Comparison of ENCODE assay signal across 9 mouse cellular contexts in the genomic region with DNA sequence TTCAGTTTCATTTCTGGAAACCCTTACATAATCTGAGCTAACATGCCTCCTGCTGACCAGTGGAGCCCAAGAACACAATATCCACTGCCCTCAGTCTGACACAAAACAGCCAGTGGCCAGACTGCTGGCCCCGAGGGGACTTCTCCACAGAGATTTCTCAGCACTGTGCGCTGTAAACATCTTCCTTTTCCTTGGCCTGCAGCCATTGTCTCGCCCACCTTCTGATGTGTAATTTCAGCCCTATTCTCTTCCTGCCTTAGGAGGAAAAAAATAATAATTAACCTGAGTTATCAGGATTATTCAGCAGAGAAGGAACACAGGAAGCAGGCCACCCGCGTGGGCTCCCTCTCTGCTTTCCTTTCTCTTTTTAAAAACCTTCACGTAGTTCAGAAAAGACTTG.
DNase-seq lines count a peak whose midpoint lies in the region; ATAC-seq and TF ChIP-seq lines count a peak whose summit lies in the region.
"Had no signal": no experiment of that assay in that cellular context is flagged by ENCODE, and none has a peak within 500 bp of the region (broad histone marks: within the 10 kb centered on the region; RNA-seq: fewer than 3 reads in every experiment).

No protein-coding gene starts in this region.

- H3K36me3 ChIP-seq in kidney, adult 2 months (ENCODE audit: control insufficient read depth, insufficient read depth, low read length) = no peaks in the 10 kb centered on the region
- H3K36me3 ChIP-seq in stomach, embryonic 16.5 days (ENCODE audit: control insufficient read depth, insufficient read depth, low read length) = no peaks in the 10 kb centered on the region
- H3K36me3 ChIP-seq in forebrain, embryonic 14.5 days (ENCODE audit: control insufficient read depth, insufficient read depth, low read length) = no peaks in the 10 kb centered on the region
- H3K36me3 ChIP-seq: embryonic facial prominence, embryonic 15.5 days had no signal

- no peak for TF ChIP-seq CTCF in kidney, adult 2 months (conservative IDR thresholded peaks at IDR 0.05; ENCODE audit: insufficient read depth, insufficient read length, low read depth, low read length)

- TF ChIP-seq POLR2A in kidney, adult 2 months (IDR thresholded peaks at IDR 0.05; ENCODE audit: low read depth, low read length) = no peak

- WGBS in kidney, adult 2 months = 19% methylated on average over 6 of the region's 6 CpGs
- WGBS in stomach, embryonic 16.5 days = 41% methylated on average over 6 of the region's 6 CpGs
- 61% methylated on average over 6 of the region's 6 CpGs for WGBS in forebrain, embryonic 14.5 days

- peak; percentile 20 for DNase-seq in ovary, postnatal 36 days (ENCODE audit: low spot score)
- no peak for DNase-seq in ovary, postnatal 14 days (ENCODE audit: low spot score)
- peak; percentile 17 for DNase-seq in gastrocnemius, postnatal 10 days
- DNase-seq in kidney, adult 2 months = peak; percentile 17
- no peak for DNase-seq in retina, postnatal 1 day
- no peak for DNase-seq in forebrain, embryonic 14.5 days (ENCODE audit: low spot score)
- no peak for DNase-seq in spleen, postnatal 4 days (ENCODE audit: low spot score in 2 of 2)

- H3K9ac ChIP-seq in stomach, embryonic 16.5 days (ENCODE audit: low read length) = no peak overlapping the region
- no peak overlapping the region for H3K9ac ChIP-seq in forebrain, embryonic 14.5 days (ENCODE audit: low read length)
- H3K9ac ChIP-seq: embryonic facial prominence, embryonic 15.5 days had no signal

- H3K4me2 ChIP-seq in stomach, embryonic 16.5 days (ENCODE audit: low read depth, low read length) = no peak overlapping the region
- no peak overlapping the region for H3K4me2 ChIP-seq in forebrain, embryonic 14.5 days (ENCODE audit: low read length)
- H3K4me2 ChIP-seq: embryonic facial prominence, embryonic 15.5 days had no signal

- 0 out of 2 replicates have a peak, but pooled peaks cover 2% of the 10 kb centered on the region for H3K4me1 ChIP-seq in kidney, adult 2 months (ENCODE audit: control insufficient read depth, insufficient read depth, low read length)
- peaks cover 7% of the 10 kb centered on the region for H3K4me1 ChIP-seq in stomach, embryonic 16.5 days (ENCODE audit: control insufficient read depth, insufficient read depth, low read length)
- H3K4me1 ChIP-seq in forebrain, embryonic 14.5 days (ENCODE audit: control insufficient read depth, insufficient read depth, low read length) = no peaks in the 10 kb centered on the region

- H3K9me3 ChIP-seq in stomach, embryonic 16.5 days (replicated peaks; ENCODE audit: control insufficient read depth, low read length) = no peaks in the 10 kb centered on the region
- no peaks in the 10 kb centered on the region for H3K9me3 ChIP-seq in forebrain, embryonic 14.5 days (replicated peaks; ENCODE audit: control insufficient read depth, low read length)
- H3K9me3 ChIP-seq: embryonic facial prominence, embryonic 15.5 days had no signal

- H3K4me3 ChIP-seq in kidney, adult 2 months (ENCODE audit: insufficient read depth, low read depth, low read length) = no peak overlapping the region
- no peak overlapping the region for H3K4me3 ChIP-seq in stomach, embryonic 16.5 days (replicated peaks; ENCODE audit: low read length)
- H3K4me3 ChIP-seq in forebrain, embryonic 14.5 days (ENCODE audit: low read depth, low read length) = no peak overlapping the region
- H3K4me3 ChIP-seq: embryonic facial prominence, embryonic 15.5 days had no signal

- peak; percentile 40; the same call in 1 of the 2 replicates for ATAC-seq in stomach, embryonic 16.5 days (ENCODE audit: insufficient read depth, low FRiP score)
- ATAC-seq in forebrain, embryonic 14.5 days = no peak

- H3K27ac ChIP-seq in kidney, adult 2 months (ENCODE audit: insufficient read depth, low read depth, low read length) = peak overlapping the region; percentile 55; the same call in 1 of the 2 replicates
- H3K27ac ChIP-seq in stomach, embryonic 16.5 days (ENCODE audit: low read length) = no peak overlapping the region
- no peak overlapping the region for H3K27ac ChIP-seq in forebrain, embryonic 14.5 days (ENCODE audit: low read depth, low read length)
- H3K27ac ChIP-seq: embryonic facial prominence, embryonic 15.5 days had no signal

- no peaks in the 10 kb centered on the region for H3K27me3 ChIP-seq in kidney, adult 2 months (replicated peaks; ENCODE audit: control insufficient read depth, insufficient read depth, low read length)
- H3K27me3 ChIP-seq in stomach, embryonic 16.5 days (ENCODE audit: control insufficient read depth, insufficient read depth, low read length) = no peaks in the 10 kb centered on the region
- H3K27me3 ChIP-seq in forebrain, embryonic 14.5 days (replicated peaks; ENCODE audit: control insufficient read depth, insufficient read depth, low read length) = no peaks in the 10 kb centered on the region
- H3K27me3 ChIP-seq: embryonic facial prominence, embryonic 15.5 days had no signal

Comparison
In these comparisons a context has a peak if more than half of its experiments do, and no peak if none do; other contexts are left out.
1. DNase-seq: peak in ovary, postnatal 36 days (single experiment), gastrocnemius, postnatal 10 days (single experiment) and kidney, adult 2 months (single experiment); none in ovary, postnatal 14 days (single experiment), retina, postnatal 1 day (single experiment), forebrain, embryonic 14.5 days (single experiment) and spleen, postnatal 4 days (0 of 2).